Comparison of ENCODE assay signal across 9 mouse cellular contexts in the genomic region with DNA sequence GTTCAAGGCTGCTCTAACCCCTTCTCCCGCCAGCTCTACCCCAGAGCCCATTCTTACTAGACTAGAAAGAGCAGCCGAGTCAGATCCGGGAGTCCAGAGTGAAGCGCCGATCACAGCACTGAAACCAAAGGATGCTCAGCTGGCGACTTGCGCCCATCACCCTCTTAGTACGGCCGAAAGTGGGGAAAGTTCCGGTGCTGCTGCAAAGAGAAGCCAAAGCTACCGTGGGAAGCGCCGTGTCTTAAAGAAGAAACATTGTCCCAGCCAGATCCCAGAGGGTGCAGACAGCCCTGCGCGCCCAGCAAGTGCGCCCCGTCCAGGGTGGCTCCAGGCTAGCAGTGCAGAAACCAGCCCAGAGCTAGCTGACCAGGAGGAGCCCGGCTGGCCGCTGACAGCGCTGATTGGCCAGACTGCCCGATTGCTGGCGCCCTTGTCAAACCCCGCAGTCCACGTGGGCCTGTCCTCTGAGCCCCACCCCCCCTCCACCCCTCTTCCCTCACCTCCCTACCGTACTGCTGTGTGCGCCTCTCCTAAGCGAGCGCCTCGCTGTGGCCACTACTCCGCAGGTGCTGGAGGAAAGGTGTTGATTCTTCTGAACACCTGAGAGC. TPM values are rescaled to one million over a fixed set of nuclear protein-coding genes. Genes with fewer than 3 reads are reported as not detected.
DNase-seq lines count a peak whose midpoint lies in the region; ATAC-seq lines count a peak whose summit lies in the region.
"Had no signal": no experiment of that assay in that cellular context is flagged by ENCODE, and none has a peak within 500 bp of the region (broad histone marks: within the 10 kb centered on the region; RNA-seq: fewer than 3 reads in every experiment).

A gene (minus strand): TSS at position 340 of the 608 bp plus-strand sequence.

- no peak within 1 kb of the TSS for H3K27ac ChIP-seq in heart, embryonic 11.5 days (ENCODE audit: low read depth, low read length)
- no peak within 1 kb of the TSS for H3K27ac ChIP-seq in heart, embryonic 15.5 days
- no peak within 1 kb of the TSS for H3K27ac ChIP-seq in limb, embryonic 11.5 days (replicated peaks; ENCODE audit: low read depth, low read length)
- no peak within 1 kb of the TSS for H3K27ac ChIP-seq in midbrain, embryonic 12.5 days (replicated peaks)

- intact Hi-C loops in heart, postnatal 36 days (cut with DNase I): no loop called here

- peak within 1 kb of the TSS; percentile 82 for H3K4me2 ChIP-seq in heart, embryonic 11.5 days
- H3K4me2 ChIP-seq in heart, embryonic 15.5 days: peak within 1 kb of the TSS; percentile 82
- H3K4me2 ChIP-seq in limb, embryonic 11.5 days (ENCODE audit: low read depth, severe bottlenecking): peak within 1 kb of the TSS; percentile 67
- H3K4me2 ChIP-seq in midbrain, embryonic 12.5 days (replicated peaks): peak within 1 kb of the TSS; percentile 74

- no peaks in the 10 kb centered on the region for H3K36me3 ChIP-seq in heart, embryonic 11.5 days (ENCODE audit: control insufficient read depth, insufficient read depth, low read length)
- H3K36me3 ChIP-seq in heart, embryonic 15.5 days: no peaks in the 10 kb centered on the region
- H3K36me3 ChIP-seq in limb, embryonic 11.5 days (ENCODE audit: control insufficient read depth, insufficient read depth, low read length): no peaks in the 10 kb centered on the region
- H3K36me3 ChIP-seq in midbrain, embryonic 12.5 days: no peaks in the 10 kb centered on the region

- DNase-seq in heart, postnatal 36 days: no peak
- DNase-seq in adrenal gland, postnatal 14 days: peak; percentile 79
- peak; percentile 75 for DNase-seq in limb, embryonic 11.5 days (ENCODE audit: low spot score)
- no peak for DNase-seq in spleen, postnatal 10 days (ENCODE audit: low spot score in 2 of 2)

- H3K9me3 ChIP-seq in heart, embryonic 11.5 days (replicated peaks; ENCODE audit: control insufficient read depth, low read length): no peaks in the 10 kb centered on the region
- H3K9me3 ChIP-seq in heart, embryonic 15.5 days (replicated peaks): no peaks in the 10 kb centered on the region
- no peaks in the 10 kb centered on the region for H3K9me3 ChIP-seq in limb, embryonic 11.5 days (ENCODE audit: control insufficient read depth, low read length)
- H3K9me3 ChIP-seq in midbrain, embryonic 12.5 days: no peaks in the 10 kb centered on the region

- no peak within 1 kb of the TSS for H3K9ac ChIP-seq in heart, embryonic 11.5 days (ENCODE audit: low read depth, low read length)
- H3K9ac ChIP-seq in heart, embryonic 15.5 days: peak within 1 kb of the TSS; percentile 28; the same call in 1 of the 2 replicates
- H3K9ac ChIP-seq in limb, embryonic 11.5 days (ENCODE audit: low read length): no peak within 1 kb of the TSS
- peak within 1 kb of the TSS; percentile 37 for H3K9ac ChIP-seq in midbrain, embryonic 12.5 days (replicated peaks)

- peak within 1 kb of the TSS; percentile 46 for H3K4me3 ChIP-seq in heart, embryonic 11.5 days (ENCODE audit: low read depth, low read length)
- peak within 1 kb of the TSS; percentile 50 for H3K4me3 ChIP-seq in heart, embryonic 15.5 days
- H3K4me3 ChIP-seq in limb, embryonic 11.5 days (ENCODE audit: low read depth, low read length): peak within 1 kb of the TSS; percentile 36
- peak within 1 kb of the TSS; percentile 44 for H3K4me3 ChIP-seq in midbrain, embryonic 12.5 days

- peaks cover 8% of the 10 kb centered on the region; the same call in 1 of the 2 replicates for H3K4me1 ChIP-seq in heart, embryonic 11.5 days (ENCODE audit: control insufficient read depth, insufficient read depth, low read length)
- peaks cover 17% of the 10 kb centered on the region for H3K4me1 ChIP-seq in heart, embryonic 15.5 days (replicated peaks)
- H3K4me1 ChIP-seq in limb, embryonic 11.5 days (ENCODE audit: control insufficient read depth, insufficient read depth, low read length): 0 out of 2 replicates have a peak, but pooled peaks cover 6% of the 10 kb centered on the region
- H3K4me1 ChIP-seq in midbrain, embryonic 12.5 days: peaks cover 23% of the 10 kb centered on the region

- ATAC-seq in heart, embryonic 11.5 days (replicated peaks; ENCODE audit: insufficient number of reproducible peaks, low FRiP score, low TSS enrichment): peak; percentile 74; the same call in 1 of the 2 replicates
- ATAC-seq in heart, embryonic 15.5 days (replicated peaks; ENCODE audit: insufficient number of reproducible peaks, insufficient read depth, low FRiP score, low read depth): peak; percentile 80
- ATAC-seq in limb, embryonic 11.5 days (ENCODE audit: insufficient number of reproducible peaks, low FRiP score, low TSS enrichment, low read depth): peak; percentile 88
- peak; percentile 93 for ATAC-seq in midbrain, embryonic 12.5 days (ENCODE audit: low FRiP score, low read depth)
- ATAC-seq in erythroid progenitor cell, adult 5-6 weeks (replicated peaks; ENCODE audit: low FRiP score, poor library complexity, severe bottlenecking): no peak

- WGBS in heart, embryonic 11.5 days (ENCODE audit: insufficient replicate concordance): under 1% methylated on average over 28 of the region's 30 CpGs
- under 1% methylated on average over 30 of the region's 30 CpGs for WGBS in heart, embryonic 15.5 days
- under 1% methylated on average over 30 of the region's 30 CpGs for WGBS in limb, embryonic 11.5 days
- WGBS in midbrain, embryonic 12.5 days: 2% methylated on average over 29 of the region's 30 CpGs

- peaks cover 29% of the 10 kb centered on the region for H3K27me3 ChIP-seq in heart, embryonic 11.5 days (ENCODE audit: control insufficient read depth, insufficient read depth, low read length)
- peaks cover 54% of the 10 kb centered on the region for H3K27me3 ChIP-seq in heart, embryonic 15.5 days
- peaks cover 17% of the 10 kb centered on the region for H3K27me3 ChIP-seq in limb, embryonic 11.5 days (ENCODE audit: control insufficient read depth, insufficient read depth, low read length)
- peaks cover 33% of the 10 kb centered on the region for H3K27me3 ChIP-seq in midbrain, embryonic 12.5 days

RNA-seq across cellular contexts. Expression of the gene that starts here (rescaled TPM):
- polyA plus RNA-seq in heart, embryonic 11.5 days (2014; fragmentation: Nextera tagmentation; extraction: Ambion mirVana): not detected in 2 replicates
- not detected for total RNA-seq in heart, postnatal 36 days (2021)
- 1.1 and 1.2 TPM in 2 replicates for total RNA-seq in adrenal gland, postnatal 14 days (2021)
- polyA plus RNA-seq in heart, embryonic 15.5 days (2015; fragmentation: Nextera tagmentation; extraction: Ambion mirVana): 0.10 and 0.34 TPM in 2 replicates
- 0.74 and 0.81 TPM in 2 replicates for polyA plus RNA-seq in limb, embryonic 11.5 days (2014; fragmentation: Nextera tagmentation; extraction: Ambion mirVana)
- 6.0 and 8.7 TPM in 2 replicates for polyA plus RNA-seq in midbrain, embryonic 12.5 days (2016; fragmentation: Nextera tagmentation; extraction: Ambion mirVana)
- total RNA-seq in erythroid progenitor cell, adult 5-6 weeks (2015; ENCODE audit: low replicate concordance): not detected in 2 replicates
- total RNA-seq in erythroid progenitor cell, adult 5-6 weeks (2017; ENCODE audit: low replicate concordance): not detected in 2 replicates
- total RNA-seq: MEL had no signal

Comparison
In these comparisons a context has a peak if more than half of its experiments do, and no peak if none do; other contexts are left out.
1. Peak in ATAC-seq, H3K4me3 ChIP-seq and H3K4me2 ChIP-seq in heart, embryonic 11.5 days; RNA of the gene not detected or under 1 TPM.
2. Peak in ATAC-seq, H3K4me3 ChIP-seq, H3K9ac ChIP-seq and H3K4me2 ChIP-seq in heart, embryonic 15.5 days; RNA of the gene not detected or under 1 TPM.
3. Peak in DNase-seq, ATAC-seq, H3K4me3 ChIP-seq and H3K4me2 ChIP-seq in limb, embryonic 11.5 days; RNA of the gene not detected or under 1 TPM.